Mouse (Mus musculus) frontal cortex, postnatal 10 days (tissue): ENCODE data around the gene Sugp1.

Source experiments
- DNase-seq, 2 experiments: peaks; one replicate each; pipeline ENCODE4 v3.0.0; 2022; ENCODE audit warnings: low spot score in 2 of 2, mixed read lengths in 1 of 2

The Sugp1 gene

GRCm38 (mm10) chr8:70111192-70111795, 68.7 kb downstream of the Sugp1 start:
- no peak for DNase-seq

DNA sequence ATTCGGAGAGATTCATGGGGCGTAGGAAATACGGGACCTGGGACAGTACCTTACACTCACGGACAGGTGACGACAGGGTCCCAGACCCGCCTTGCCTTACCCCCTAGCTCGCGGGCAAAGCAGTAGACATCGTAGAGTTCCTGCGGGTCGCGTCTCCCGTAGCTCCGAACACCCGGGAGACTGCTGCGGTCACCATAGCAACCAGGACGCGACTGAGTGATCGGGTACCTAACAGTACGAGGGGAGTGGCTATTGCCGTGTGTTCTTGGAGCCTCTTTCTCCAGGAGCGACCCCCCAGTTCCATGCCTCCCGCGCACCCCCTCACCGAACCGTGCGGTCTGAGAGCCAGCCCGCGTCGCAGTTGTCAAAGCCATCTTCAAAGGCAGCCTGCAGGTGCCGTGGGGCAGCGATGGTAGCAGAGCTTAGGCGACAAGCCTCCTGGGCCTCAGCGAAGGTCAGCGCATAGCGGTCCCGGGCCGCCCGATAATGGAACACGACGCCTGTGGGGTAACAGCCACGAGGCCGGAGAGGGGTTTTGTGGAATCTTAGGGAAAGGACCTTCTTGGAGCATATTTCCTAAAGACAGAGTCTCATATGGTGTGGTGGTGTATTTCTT, 69.9 kb downstream of the Sugp1 start:
- no peak for DNase-seq

DNA sequence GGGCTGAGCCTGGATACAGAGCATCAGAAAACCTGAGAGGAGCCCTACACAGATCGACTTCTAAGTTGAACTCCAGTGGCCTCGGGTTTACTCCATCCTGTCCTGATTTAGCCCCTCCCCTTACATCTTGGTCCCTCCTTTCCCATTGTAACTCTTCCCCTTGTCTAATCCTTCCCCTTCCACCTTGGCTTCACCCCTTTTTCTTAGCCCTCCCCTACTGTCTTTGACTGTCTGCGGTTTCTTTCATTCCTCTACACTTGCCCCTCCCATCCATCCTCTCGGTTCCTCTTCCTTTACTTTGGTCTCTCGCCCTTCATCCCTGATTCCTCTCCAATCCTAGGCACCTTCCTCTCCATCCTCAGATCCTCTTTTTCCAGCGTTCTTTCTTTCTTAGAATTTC, 71.9 kb downstream of the Sugp1 start:
- no peak for DNase-seq

- DNase-seq, result no peak
Measured at GRCm38 (mm10) chr8:70114892-70115291, 72.3 kb downstream of the Sugp1 start.

GRCm38 (mm10) chr8:70117611-70118010, 75.0 kb downstream of the Sugp1 start:
- DNase-seq, result no peak

- peak; percentile 70 to 86 for DNase-seq
Measured at GRCm38 (mm10) chr8:70118726-70119700, 76.4 kb downstream of the Sugp1 start.

DNA sequence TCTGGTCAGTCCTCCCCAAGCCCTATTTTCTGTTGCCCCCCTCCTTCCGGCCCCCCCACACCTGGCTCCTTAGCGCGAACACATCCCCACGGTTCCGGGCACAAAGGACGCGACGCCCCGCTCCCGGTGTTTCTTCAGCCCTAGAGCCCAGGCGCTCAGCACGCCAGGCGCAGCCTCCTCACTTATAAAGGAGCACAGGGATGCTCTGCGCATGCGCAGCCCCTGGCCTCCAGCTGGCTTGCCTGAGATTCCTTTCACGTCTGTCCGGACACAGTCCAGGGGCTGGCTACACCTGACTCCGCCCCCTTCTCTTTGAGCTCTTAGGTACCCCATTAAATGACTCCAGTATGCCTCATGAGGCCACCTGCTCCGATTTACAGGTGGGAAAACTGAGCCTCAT, 78.1 kb downstream of the Sugp1 start, which contains the start of gene Ncan:
Gene Ncan (minus strand): TSS at position 207 of the 400 bp plus-strand sequence.
- DNase-seq, result peak; percentile 88 to 89
